Mouse (Mus musculus) frontal cortex, adult 2 months (tissue): Measurements from ENCODE around the gene Fam98c. TPM values are rescaled to one million over a fixed set of nuclear protein-coding genes. Genes with fewer than 3 reads are reported as not detected.
"Not testable (repeated sequence)": the region's sequence is repeated elsewhere in the genome, so short reads cannot be mapped to it uniquely, and the experiment has no call there.

ENCODE experiments used
- DNase-seq, 2 experiments: peaks; one replicate each; pipeline ENCODE4 v3.0.0; 2022; ENCODE audit warnings: low spot score in 1 of 2; ENCODE audit errors: extremely low spot score in 1 of 2
- polyA plus RNA-seq: library from polyadenylated mRNA; depleted of rRNA; stranded (reverse); fragments of >200 nt; gene quantifications from 2 replicates; pipeline ENCODE4 v1.2.3, GENCODE M21; 2012

Fam98c gene
- polyA plus RNA-seq, 1 experiment = 56.8 TPM

DNA sequence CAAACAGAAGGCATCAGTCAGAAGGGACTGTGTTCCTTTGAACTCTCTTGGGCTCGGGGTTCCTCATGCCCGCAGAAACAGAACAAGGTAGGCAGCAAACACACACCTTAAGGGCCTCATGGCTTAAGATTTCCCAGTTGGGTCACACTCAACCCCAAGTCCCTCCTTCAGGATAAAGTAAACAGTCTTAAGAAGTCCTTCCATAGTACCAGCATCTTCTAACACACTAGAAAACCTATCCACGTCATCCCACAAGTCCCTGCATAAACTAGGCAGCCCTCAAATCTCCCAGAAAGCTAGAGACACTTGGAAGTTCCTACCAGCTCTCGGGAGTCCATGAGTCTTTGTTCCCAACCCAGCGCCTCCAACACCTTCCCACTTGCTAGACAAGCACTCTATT lies 6.3 kb upstream of the Fam98c start:
- DNase-seq = no peak

DNA sequence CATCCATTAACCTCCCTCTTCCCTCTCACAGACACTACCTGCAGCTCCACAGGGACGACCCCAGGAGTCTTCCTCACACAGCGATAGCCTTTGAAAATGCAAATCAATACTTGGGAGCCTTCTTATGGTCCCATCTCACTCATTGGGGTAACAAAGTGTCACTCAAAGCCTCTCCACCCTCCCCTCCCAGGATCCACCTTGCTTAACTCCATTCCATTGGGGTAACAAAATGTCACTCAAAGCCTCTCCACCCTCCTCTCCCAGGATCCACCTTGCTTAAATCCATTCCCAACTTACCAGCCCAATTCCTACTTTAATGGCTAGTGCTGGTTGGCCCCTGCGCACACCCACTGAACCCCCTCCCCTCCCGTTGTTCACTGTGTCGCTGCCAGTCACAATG lies 2.2 kb upstream of the Fam98c start:
- DNase-seq = no peak

DNA sequence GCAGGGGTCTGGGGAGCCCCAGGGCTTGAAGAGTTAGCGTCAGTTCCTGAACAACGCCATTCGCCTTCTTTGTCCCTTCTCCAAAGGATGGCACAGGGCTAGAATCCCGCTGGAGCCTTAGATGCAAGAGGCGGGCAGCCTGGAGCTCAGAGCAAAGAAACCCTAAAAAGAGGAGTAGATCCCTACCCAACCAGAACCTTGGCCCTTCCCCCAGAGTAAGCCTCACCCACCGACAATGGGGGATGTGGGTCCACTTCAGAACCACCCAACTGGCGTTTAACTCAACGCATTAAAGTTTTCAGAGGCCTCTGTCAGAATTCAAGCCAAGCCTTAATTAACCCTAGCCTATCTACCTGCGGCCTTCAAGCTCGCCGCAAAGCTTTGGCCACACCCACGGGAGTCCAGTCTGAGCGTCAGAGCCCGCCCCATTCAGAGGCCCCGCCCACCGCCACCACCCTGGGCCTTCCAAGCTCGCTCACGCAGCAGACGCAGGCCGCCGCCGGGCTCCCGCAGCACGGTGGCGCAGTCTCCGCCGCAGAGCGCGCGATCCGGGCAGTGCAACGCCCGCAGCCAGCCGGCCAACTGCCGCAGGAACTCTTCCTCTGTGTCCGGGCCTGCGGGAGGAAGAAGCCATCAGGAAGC lies 717 bp downstream of the Fam98c start:
- peak; percentile 75 to 91 for DNase-seq

DNA sequence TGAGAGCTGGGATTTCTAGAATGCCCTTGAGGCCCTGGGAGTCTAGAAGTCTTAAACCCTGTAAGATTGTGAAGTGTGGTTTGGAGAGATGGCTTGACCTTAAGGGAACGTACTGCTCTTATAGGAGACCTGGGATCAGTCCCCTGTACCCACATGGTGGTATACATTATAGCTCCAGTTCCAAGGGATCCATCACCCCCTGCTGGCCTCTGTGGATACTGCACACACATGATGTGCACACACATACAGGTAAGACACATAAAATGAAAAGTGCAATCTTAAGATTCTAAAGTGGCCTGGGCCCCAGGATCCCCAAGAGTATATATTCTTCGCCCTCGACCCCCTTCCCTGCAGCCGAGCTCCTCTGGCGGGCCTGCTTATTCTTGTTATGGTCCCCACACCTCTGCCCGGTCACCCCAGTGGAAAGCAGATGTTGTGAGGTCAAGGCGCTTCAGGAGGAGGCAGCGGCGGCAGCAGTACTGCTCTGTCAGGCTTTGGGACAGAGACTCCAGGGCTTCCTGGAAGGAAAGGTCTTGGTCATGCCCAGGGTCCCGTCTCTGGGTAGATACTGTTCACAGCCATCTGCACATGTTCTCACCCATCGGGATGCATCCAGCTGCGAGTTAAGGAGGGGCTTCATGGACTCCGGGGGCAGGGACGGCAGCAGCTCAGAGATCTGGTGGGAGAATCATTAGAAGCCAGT lies 1.9 kb downstream of the Fam98c start:
- no peak for DNase-seq

DNA sequence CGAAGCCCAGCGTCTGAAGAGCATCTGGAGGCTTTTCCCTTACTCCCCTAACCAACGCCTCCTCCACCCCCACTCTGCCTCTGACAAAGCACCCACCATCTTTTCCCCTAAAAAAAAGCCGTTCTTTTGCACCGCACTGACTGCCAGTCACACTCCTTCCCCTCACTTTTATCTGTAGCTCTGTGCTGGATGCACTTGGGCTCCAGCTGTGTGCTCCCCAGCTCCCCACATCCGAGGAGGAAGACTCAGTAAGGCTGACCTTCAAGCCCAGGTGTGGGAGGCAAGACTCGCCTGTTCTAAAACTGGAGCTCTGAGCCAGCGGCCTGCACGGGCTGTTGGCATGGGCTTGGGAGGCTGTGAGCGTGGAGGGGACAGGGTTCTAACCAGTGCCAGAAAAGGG lies 4.5 kb downstream of the Fam98c start:
- DNase-seq = no peak

DNA sequence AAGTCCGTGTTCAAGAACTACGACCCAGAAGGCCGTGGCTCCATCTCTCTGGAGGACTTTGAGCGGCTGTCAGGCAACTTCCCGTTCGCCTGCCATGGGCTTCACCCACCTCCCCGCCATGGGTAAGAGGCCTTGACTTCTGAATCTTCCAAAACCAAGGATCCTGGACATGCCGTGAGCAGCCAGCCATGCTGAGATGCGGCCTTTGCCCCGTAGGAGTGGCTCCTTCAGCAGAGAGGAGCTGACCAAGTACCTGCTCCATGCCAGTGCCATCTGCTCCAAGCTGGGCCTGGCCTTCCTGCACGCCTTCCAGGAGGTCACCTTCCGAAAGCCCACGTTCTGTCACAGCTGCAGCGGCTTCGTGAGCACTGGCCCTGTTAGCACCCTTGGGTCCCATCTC lies 7.3 kb downstream of the Fam98c start:
- DNase-seq = no peak

DNA sequence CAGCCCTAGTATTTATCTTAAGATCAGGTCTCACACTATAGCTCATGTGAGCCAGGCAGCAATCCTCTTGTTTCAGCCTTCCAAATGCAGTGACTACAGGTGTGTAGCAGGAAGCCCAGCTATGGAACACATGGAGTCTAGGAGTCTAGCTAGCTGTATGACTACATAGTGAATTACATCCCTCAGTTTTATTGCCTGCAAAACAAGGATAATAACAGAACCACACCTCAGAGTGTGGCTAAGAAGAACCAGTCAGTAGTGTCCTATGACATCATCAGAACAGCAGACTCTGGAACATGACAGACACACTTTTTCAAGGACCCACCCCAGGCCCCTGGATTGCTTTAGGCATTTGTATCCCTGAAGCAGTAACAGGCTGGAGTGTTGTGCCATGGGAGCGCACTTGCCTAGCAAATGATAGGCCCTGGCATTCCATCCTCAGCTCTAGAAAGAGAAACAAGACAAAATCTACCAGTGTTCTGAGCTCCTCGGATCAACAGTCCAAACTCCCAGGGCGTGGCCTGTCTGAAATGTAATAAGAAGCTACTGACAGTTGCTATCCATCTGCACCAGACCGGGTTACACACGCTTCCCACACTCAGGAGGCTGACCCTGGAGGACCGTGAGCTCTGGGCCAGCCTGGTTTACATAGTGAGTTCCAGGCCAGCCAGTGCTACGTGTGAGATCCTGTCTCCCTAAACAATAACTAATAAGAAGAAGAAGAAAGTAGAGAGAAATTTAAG lies 9.2 kb downstream of the Fam98c start:
- no peak for DNase-seq

DNA sequence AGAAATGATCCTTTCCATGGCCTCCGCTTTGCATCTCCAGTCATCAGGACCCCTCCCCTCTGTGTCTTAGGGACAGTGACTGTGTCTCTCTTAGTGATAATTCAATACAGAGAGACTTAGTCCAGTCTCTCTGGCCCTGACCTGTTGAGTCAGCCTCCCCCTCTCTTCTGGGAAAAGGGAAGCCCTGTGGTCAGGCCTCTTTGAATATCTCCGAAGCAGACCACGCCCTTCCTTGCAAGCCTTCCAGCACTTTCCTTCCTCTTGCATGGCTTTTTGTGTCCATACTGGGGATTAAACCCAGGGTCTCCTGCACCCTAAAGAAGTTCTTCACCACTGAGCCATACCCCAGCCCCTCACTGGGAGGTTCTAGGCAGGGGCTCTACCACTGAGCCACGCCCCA lies 12.0 kb downstream of the Fam98c start:
- no peak for DNase-seq

DNA sequence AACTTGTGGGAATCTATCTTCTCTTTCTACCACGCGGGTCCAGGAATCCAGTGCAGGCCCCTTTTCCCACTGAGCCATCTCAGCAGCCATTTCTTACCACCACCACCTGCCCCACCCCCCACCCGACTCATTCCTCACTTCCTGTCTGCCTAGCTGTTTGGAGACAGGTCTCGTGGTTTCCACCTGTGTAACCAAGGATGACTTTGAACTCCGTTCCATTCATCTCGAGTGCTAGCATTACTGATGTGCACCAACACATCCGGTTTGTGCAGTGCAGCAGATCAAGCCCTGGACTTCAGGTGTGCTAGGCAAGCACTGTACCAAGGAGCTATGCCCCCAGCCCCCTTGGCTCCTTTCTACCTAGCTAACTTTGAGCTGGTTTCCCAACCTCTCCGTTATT lies 14.6 kb downstream of the Fam98c start:
- DNase-seq = no peak

DNA sequence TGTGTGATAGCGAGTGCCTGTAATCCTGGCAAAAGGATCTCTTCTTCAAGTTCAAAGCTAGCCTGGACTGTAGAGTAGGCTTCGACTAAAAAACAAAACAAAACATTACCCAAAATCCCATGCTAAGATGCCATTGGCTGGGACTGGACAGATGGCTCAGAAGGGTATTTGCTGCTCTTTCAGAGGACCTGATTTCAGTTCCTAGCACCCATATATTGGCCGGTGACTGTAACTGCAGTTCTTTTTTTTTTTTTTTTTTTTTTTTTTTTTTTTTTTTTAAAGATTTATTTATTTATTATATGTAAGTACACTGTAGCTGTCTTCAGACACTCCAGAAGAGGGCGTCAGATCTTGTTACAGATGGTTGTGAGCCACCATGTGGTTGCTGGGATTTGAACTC lies 16.8 kb downstream of the Fam98c start:
- DNase-seq = not testable (repeated sequence)

DNA sequence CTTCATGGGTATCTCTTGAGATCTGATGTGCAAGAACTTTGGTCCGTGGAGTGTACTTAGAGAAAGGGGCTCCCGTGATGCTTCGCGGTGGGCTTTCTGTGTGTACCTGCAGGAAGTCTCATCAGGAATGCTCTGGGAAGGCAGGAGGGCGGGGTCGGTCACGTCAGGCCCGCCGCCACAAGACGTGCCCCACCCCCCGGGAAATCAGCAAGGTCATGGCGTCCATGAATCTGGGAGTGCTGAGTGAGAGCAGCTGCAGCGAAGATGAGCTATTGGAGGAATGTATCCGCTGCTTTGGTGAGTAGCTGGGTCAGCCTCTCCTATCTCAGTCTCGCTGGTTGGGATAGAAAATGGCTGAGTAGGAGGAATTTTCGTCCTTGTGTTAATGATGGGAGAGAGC lies 18.6 kb downstream of the Fam98c start:
- DNase-seq = no peak

DNA sequence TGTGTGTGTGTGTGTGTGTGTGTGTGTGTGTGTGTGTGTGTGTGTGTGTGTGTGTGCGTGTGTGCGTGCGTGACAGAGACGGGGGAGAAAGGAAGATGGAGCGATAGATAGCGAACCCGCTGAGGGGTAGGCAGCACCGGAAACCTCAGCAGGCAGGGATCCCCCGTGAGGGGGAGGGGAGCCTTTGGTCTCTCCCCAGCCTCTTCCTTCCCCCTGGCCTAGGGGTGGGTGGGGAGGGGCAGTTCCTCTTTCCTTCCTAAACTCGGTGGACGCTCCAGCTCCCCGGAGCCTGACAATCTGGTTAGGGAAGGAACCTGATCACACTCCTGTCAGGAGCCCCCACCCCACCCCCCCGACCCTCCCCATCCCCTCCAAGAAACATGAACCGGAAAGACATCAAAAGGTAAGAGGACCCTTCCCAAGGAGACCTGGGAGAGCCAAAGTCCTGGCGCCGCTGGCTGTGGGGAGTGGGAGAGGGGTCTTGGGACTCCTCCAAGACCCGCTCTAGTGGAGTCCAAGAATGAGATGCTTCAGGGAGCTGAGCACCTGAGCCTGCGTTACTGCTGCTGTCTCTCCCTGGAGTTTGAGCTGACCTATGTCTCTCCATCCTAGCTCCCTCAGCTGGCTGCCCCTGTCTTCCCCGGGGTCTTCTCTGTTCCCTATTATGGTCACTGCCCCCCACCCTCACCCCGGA lies 21.2 kb downstream of the Fam98c start, which contains the start of gene Rasgrp4:
Rasgrp4 (plus strand) TSS at position 159 of the 694 bp plus-strand sequence.
- DNase-seq = no peak

DNA sequence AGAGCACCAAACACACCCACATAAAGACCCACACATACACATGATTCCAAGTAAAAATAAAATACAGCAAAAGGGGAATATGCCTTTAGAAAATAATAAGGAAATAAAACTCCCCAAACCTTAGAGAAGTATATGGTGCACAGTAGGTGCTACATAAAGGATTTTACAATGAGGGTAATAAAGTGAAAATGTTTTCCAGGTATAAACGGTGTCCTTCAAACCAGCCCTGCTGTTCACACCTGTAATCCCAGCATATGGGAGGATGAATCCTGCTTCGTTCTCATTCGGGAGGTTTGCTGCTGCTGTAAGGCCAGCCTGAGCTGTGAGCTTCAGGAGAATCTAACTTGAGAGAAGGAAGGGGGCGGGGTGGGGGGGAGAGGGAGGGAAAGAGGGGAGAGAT lies 21.8 kb downstream of the Fam98c start:
- no peak for DNase-seq

DNA sequence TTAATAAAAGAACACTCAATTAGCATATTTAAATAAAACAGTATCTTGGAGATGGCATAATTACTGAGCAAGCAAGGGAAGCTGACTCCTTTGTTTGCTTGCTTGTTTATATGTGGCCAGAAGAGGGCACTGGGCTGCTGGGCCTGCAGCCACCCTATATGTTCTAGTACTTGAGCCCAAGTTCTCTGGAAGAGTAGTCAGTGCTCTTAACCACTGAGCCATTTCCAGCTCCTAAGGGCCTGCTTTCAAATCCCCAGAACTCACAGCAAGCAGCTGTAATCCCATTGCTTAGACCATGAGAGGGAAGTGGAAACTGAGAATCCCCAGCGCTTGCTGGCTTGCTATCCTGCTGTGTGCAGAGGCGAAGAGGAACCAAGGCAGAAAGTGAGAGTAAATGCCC lies 27.3 kb downstream of the Fam98c start:
- peak in 1 of 2 experiments; percentile 6 for DNase-seq

DNA sequence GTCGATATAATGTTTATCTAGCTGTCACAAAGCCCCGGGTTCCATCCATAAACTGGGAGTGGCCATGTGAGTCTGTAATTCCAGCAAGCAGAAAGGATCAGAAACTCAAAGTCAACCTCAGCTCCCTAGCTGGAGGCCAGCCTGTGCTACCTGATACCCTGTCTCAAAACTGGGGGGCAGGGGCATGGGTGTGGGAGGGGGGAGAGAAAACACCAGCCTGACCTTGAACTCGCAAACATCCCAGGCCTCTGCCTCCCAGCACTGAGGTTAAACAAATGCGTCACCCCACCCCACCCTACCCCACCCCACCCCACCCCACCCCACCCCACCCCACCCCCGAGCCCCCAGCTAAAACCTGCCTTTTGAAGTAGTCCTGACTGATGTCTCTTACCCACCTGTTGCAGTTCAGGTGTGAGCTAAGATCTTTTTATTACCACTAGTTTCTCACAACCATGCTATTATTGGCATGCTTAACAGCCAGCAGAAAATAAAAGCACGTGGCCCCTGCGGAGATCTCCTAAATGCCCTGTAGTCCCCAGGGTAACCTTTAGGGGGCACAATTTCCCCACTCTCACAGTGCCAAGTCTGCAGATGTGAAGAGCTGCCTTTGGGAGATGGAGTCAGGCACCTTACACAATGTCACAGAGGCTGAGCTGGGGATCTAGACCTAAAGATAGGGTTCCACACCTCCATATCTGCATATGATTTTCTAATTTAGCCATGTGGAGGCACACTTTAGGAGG lies 29.7 kb downstream of the Fam98c start:
- peak in 1 of 2 experiments; percentile 68 for DNase-seq

DNA sequence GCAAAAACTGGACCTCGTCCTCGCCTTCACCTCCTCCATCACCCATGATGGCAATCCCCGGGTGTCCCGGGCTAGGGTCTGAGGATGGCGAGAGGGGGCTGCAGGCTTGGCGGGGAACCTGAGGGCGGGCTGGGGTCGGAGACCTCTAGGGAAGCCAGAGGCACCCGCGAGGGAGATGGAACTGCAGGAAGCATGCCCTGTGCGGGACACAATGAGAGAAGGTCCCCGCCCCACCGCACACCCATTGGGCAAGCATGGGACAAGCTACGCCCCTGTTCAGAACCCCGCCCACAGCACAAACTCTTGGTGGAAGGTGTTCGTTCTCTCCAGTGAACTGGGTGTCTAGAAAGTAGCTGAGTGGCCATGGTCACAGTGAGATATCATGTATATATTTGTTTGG lies 31.1 kb downstream of the Fam98c start, which contains the start of gene Ryr1:
Ryr1 (minus strand) TSS at position 210 of the 400 bp plus-strand sequence.
- DNase-seq = no peak

DNA sequence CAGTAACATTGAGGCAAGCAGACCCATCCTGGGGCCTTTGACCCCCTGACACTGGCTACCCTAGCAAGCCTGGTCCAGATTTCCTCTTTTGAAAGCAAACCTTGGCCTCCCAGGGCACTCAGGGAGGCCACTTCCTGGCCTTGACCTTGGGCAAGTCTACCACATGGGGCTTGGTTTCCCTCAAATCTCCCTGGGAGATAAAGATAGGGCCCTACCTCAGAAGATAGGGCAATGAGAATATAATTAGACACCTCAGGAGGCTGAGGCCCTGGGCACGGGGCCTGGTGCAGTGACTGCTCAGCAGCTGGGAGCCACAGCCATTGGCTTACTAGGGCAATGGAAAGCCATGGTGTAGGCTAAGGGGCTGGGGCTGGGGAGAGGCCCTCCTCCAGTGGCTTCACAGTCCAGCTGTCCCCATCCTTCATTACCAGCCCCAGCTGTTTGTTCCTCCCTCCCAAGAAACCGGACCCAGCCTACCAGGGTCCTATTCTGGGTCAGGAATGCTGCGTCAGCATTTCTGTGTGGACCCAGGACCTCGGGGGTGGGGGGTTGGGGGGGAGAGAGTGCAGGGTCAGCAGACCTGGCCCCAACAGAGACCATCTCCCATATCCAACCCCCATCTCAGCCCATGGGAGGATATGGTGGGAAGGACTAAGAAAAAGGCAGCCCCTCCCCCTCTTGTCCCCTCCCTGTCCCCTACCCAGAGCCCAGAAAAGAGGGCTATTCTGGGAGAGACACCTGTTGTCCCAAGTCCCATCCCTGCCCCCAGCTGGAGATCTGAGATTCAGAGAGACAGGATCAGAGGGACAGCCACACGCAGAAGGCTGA lies 32.3 kb downstream of the Fam98c start:
- DNase-seq = no peak

DNA sequence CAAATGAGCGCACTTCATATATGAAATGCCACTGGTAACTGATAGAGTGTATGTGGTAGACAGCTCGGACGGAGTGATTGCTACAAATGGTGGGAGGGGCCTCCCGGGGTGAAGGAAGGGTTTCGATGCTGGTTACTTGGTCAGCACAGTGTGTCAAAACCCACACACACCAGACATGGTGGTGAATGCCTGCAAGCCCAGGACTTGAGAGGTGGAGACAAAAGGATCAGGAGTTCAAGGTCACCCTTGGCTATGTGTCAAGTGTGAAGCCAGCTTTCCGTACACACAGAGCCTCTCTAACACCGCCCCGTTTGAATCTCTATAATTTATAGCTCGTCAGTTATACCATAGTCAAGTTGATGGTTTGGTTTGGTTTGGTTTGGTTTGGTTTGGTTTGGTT lies 33.2 kb downstream of the Fam98c start:
- no peak for DNase-seq

DNA sequence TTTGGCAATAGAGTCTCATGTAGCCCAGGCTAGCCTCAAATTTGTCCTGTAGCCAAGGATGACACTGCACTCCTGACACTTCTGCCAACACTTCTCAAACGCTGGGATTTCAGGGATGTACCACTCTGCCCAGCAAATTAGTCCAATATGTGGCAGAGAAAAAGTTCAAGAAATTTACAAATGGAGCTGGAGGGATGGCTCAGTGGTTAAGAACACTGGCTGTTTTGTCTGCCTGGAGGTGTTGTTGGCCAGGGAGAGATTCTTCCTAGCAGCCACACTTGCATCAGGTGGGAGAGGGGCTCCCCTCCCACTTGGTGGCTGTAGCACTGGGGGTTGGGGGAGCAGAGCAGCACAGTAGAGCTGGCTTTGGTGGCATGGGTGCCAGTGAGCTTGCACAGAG lies 36.5 kb downstream of the Fam98c start:
- DNase-seq = no peak
